Mouse (Mus musculus): ENCODE data around the gene Sugct. TPM values are rescaled to one million over a fixed set of nuclear protein-coding genes. Genes with fewer than 3 reads are reported as not detected.
A peak's percentile ranks its signal among the peaks of the same experiment; 100 is the strongest.

The Sugct gene
- polyA plus RNA-seq, 1 experiment from 2014 or later = 4.5 TPM

- Histone ChIP-seq H3K4me1 (no peaks in the 10 kb centered on the region), H3K9ac (no peak overlapping the region), H3K4me3 (no peak overlapping the region), H3K36me3 (no peaks in the 10 kb centered on the region), H3K4me2 (no peak overlapping the region), H3K27me3 (no peaks in the 10 kb centered on the region), H3K27ac (no peak overlapping the region), H3K9me3 (no peaks in the 10 kb centered on the region)
- ATAC-seq (ENCODE audit: insufficient number of reproducible peaks, low FRiP score, low TSS enrichment, low read depth) = no peak
- 82% methylated on average over 6 of the region's 6 CpGs for WGBS
Observed at GRCm38 (mm10) chr13:17421875-17422274, 273.5 kb downstream of the Sugct start.

- H3K9me3 ChIP-seq = no peaks in the 10 kb centered on the region
Observed at GRCm38 (mm10) chr13:17420557-17420956, 274.8 kb downstream of the Sugct start.

GRCm38 (mm10) chr13:17342836-17343235 is 352.5 kb downstream of the Sugct start:
- 94% methylated on average over 8 of the region's 8 CpGs for WGBS
- no peak overlapping the region for H3K4me2 ChIP-seq
- H3K9ac ChIP-seq = no peak overlapping the region
- no peaks in the 10 kb centered on the region for H3K36me3 ChIP-seq
- ATAC-seq (ENCODE audit: insufficient number of reproducible peaks, low FRiP score, low TSS enrichment, low read depth) = no peak
- no peaks in the 10 kb centered on the region for H3K27me3 ChIP-seq
- H3K4me1 ChIP-seq = no peaks in the 10 kb centered on the region
- H3K9me3 ChIP-seq = no peaks in the 10 kb centered on the region
- H3K4me3 ChIP-seq = no peak overlapping the region
- H3K27ac ChIP-seq = no peak overlapping the region

More at GRCm38 (mm10) chr13:17420557-17420956, 274.8 kb downstream of the Sugct start:
- H3K36me3 ChIP-seq = no peaks in the 10 kb centered on the region
- no peak overlapping the region for H3K9ac ChIP-seq
- H3K27ac ChIP-seq = no peak overlapping the region
- H3K4me2 ChIP-seq = no peak overlapping the region
- no peaks in the 10 kb centered on the region for H3K4me1 ChIP-seq
- ATAC-seq (ENCODE audit: insufficient number of reproducible peaks, low FRiP score, low TSS enrichment, low read depth) = no peak
- no peaks in the 10 kb centered on the region for H3K27me3 ChIP-seq
- H3K4me3 ChIP-seq = no peak overlapping the region
- 68% methylated on average over 1 of the region's 1 CpGs for WGBS

GRCm38 (mm10) chr13:17335885-17336540 is 359.3 kb downstream of the Sugct start:
- Histone ChIP-seq H3K4me1 (no peaks in the 10 kb centered on the region), H3K9me3 (no peaks in the 10 kb centered on the region), H3K36me3 (no peaks in the 10 kb centered on the region), H3K27me3 (no peaks in the 10 kb centered on the region), H3K4me2 (no peak overlapping the region), H3K27ac (no peak overlapping the region), H3K9ac (no peak overlapping the region), H3K4me3 (no peak overlapping the region)
- WGBS = 70% methylated on average over 4 of the region's 4 CpGs
- ATAC-seq (ENCODE audit: insufficient number of reproducible peaks, low FRiP score, low TSS enrichment, low read depth) = no peak

- H3K27ac ChIP-seq = no peak overlapping the region
- no peak overlapping the region for H3K9ac ChIP-seq
- no peak overlapping the region for H3K4me2 ChIP-seq
- WGBS = 71% methylated on average over 4 of the region's 4 CpGs
- no peaks in the 10 kb centered on the region for H3K27me3 ChIP-seq
- H3K4me3 ChIP-seq = no peak overlapping the region
- no peaks in the 10 kb centered on the region for H3K4me1 ChIP-seq
- ATAC-seq (ENCODE audit: insufficient number of reproducible peaks, low FRiP score, low TSS enrichment, low read depth) = no peak
- H3K9me3 ChIP-seq = no peaks in the 10 kb centered on the region
- no peaks in the 10 kb centered on the region for H3K36me3 ChIP-seq
Observed at GRCm38 (mm10) chr13:17326863-17327262, 368.5 kb downstream of the Sugct start.

GRCm38 (mm10) chr13:17301590-17301989 is 393.8 kb downstream of the Sugct start:
- no peak overlapping the region for H3K4me3 ChIP-seq
- H3K27ac ChIP-seq = no peak overlapping the region
- H3K4me1 ChIP-seq = 0 out of 2 replicates have a peak, but pooled peaks cover 2% of the 10 kb centered on the region
- no peak overlapping the region for H3K9ac ChIP-seq
- H3K27me3 ChIP-seq = no peaks in the 10 kb centered on the region
- WGBS = 89% methylated on average over 4 of the region's 4 CpGs
- no peaks in the 10 kb centered on the region for H3K9me3 ChIP-seq
- H3K4me2 ChIP-seq = no peak overlapping the region
- H3K36me3 ChIP-seq = no peaks in the 10 kb centered on the region
- no peak for ATAC-seq (ENCODE audit: insufficient number of reproducible peaks, low FRiP score, low TSS enrichment, low read depth)

- ATAC-seq (ENCODE audit: insufficient number of reproducible peaks, low FRiP score, low TSS enrichment, low read depth) = peak; percentile 61; the same call in 1 of the 2 replicates
- peak overlapping the region; percentile 22; the same call in 1 of the 2 replicates for H3K27ac ChIP-seq
Observed at GRCm38 (mm10) chr13:17297462-17298005, 397.8 kb downstream of the Sugct start.

GRCm38 (mm10) chr13:17296912-17297311 is 398.4 kb downstream of the Sugct start:
- WGBS = 33% methylated on average over 4 of the region's 4 CpGs
- no peak overlapping the region for H3K9ac ChIP-seq
- H3K9me3 ChIP-seq = no peaks in the 10 kb centered on the region
- H3K4me1 ChIP-seq = 0 out of 2 replicates have a peak, but pooled peaks cover 2% of the 10 kb centered on the region
- no peak overlapping the region for H3K4me2 ChIP-seq
- no peak for ATAC-seq (ENCODE audit: insufficient number of reproducible peaks, low FRiP score, low TSS enrichment, low read depth)
- H3K4me3 ChIP-seq = no peak overlapping the region
- no peaks in the 10 kb centered on the region for H3K27me3 ChIP-seq
- no peaks in the 10 kb centered on the region for H3K36me3 ChIP-seq
- H3K27ac ChIP-seq = peak overlapping the region; percentile 22

More at GRCm38 (mm10) chr13:17297462-17298005, 397.8 kb downstream of the Sugct start:
- 35% methylated on average over 1 of the region's 1 CpGs for WGBS
- Histone ChIP-seq H3K9ac (no peak overlapping the region), H3K9me3 (no peaks in the 10 kb centered on the region), H3K27me3 (no peaks in the 10 kb centered on the region), H3K4me3 (no peak overlapping the region), H3K36me3 (no peaks in the 10 kb centered on the region), H3K4me2 (no peak overlapping the region), H3K4me1 (0 out of 2 replicates have a peak, but pooled peaks cover 2% of the 10 kb centered on the region)

GRCm38 (mm10) chr13:17296460-17296859 is 398.9 kb downstream of the Sugct start:
- Histone ChIP-seq H3K4me2 (no peak overlapping the region), H3K27me3 (no peaks in the 10 kb centered on the region), H3K9ac (no peak overlapping the region), H3K4me1 (0 out of 2 replicates have a peak, but pooled peaks cover 2% of the 10 kb centered on the region), H3K4me3 (no peak overlapping the region), H3K9me3 (no peaks in the 10 kb centered on the region), H3K36me3 (no peaks in the 10 kb centered on the region), H3K27ac (no peak overlapping the region)
- ATAC-seq (ENCODE audit: insufficient number of reproducible peaks, low FRiP score, low TSS enrichment, low read depth) = no peak
- 26% methylated on average over 3 of the region's 3 CpGs for WGBS

GRCm38 (mm10) chr13:17291057-17291456 is 404.3 kb downstream of the Sugct start:
- 54% methylated on average over 3 of the region's 3 CpGs for WGBS

GRCm38 (mm10) chr13:17288377-17288776 is 407.0 kb downstream of the Sugct start:
- H3K9me3 ChIP-seq = no peaks in the 10 kb centered on the region
- no peak for ATAC-seq (ENCODE audit: insufficient number of reproducible peaks, low FRiP score, low TSS enrichment, low read depth)
- no peaks in the 10 kb centered on the region for H3K27me3 ChIP-seq
- peaks cover 9% of the 10 kb centered on the region for H3K4me1 ChIP-seq
- no peak overlapping the region for H3K4me3 ChIP-seq
- WGBS = 53% methylated on average over 1 of the region's 1 CpGs
- no peak overlapping the region for H3K27ac ChIP-seq
- H3K36me3 ChIP-seq = no peaks in the 10 kb centered on the region
- no peak overlapping the region for H3K4me2 ChIP-seq
- H3K9ac ChIP-seq = no peak overlapping the region

More at GRCm38 (mm10) chr13:17291057-17291456, 404.3 kb downstream of the Sugct start:
- no peaks in the 10 kb centered on the region for H3K36me3 ChIP-seq
- no peak for ATAC-seq (ENCODE audit: insufficient number of reproducible peaks, low FRiP score, low TSS enrichment, low read depth)
- peak overlapping the region; percentile 48 for H3K27ac ChIP-seq
- no peak overlapping the region for H3K4me3 ChIP-seq
- no peaks in the 10 kb centered on the region for H3K27me3 ChIP-seq
- no peaks in the 10 kb centered on the region for H3K9me3 ChIP-seq
- H3K9ac ChIP-seq = no peak overlapping the region
- no peak overlapping the region for H3K4me2 ChIP-seq
- H3K4me1 ChIP-seq = peaks cover 9% of the 10 kb centered on the region

- 68% methylated on average over 3 of the region's 3 CpGs for WGBS
- no peaks in the 10 kb centered on the region for H3K4me1 ChIP-seq
- no peak overlapping the region for H3K27ac ChIP-seq
- no peaks in the 10 kb centered on the region for H3K9me3 ChIP-seq
- H3K9ac ChIP-seq = no peak overlapping the region
- H3K4me3 ChIP-seq = no peak overlapping the region
- no peak overlapping the region for H3K4me2 ChIP-seq
- no peak for ATAC-seq (ENCODE audit: insufficient number of reproducible peaks, low FRiP score, low TSS enrichment, low read depth)
- no peaks in the 10 kb centered on the region for H3K36me3 ChIP-seq
- no peaks in the 10 kb centered on the region for H3K27me3 ChIP-seq
Observed at GRCm38 (mm10) chr13:17245936-17246335, 449.4 kb downstream of the Sugct start.
